Mouse (Mus musculus) midbrain, embryonic 11.5 days (tissue): ENCODE measurements around the gene Amd1. TPM values are rescaled to one million over a fixed set of nuclear protein-coding genes. Genes with fewer than 3 reads are reported as not detected.

Experiments
- ATAC-seq: fragments of 200-750 bp; cut with Nextera tagmentation; 2 replicates; pipeline ENCODE4 v1.8.0; 2017; ENCODE audit warnings: moderate TSS enrichment, moderate library complexity; ENCODE audit not compliant: low FRiP score
- DNase-seq: peaks from one replicate; pipeline ENCODE4 v3.0.0; 2015; ENCODE audit warnings: low spot score; ENCODE audit errors: missing footprints
- H3K27ac ChIP-seq: fragments of 300-500 bp; sonication (generic); 2 replicates; pipeline ENCODE4 v1.5.1; 2014; ENCODE audit warnings: low read depth, low read length
- H3K27me3 ChIP-seq: fragments of 300-500 bp; sonication (generic); 2 replicates; pipeline ENCODE4 v1.6.1; 2014; ENCODE audit warnings: mild to moderate bottlenecking, low read length, moderate library complexity, mixed read lengths; ENCODE audit not compliant: control insufficient read depth, insufficient read depth
- H3K36me3 ChIP-seq: fragments of 300-500 bp; sonication (generic); 2 replicates; pipeline ENCODE4 v1.6.1; 2014; ENCODE audit warnings: mild to moderate bottlenecking, low read length, moderate library complexity, mixed read lengths; ENCODE audit not compliant: control insufficient read depth, insufficient read depth
- H3K4me1 ChIP-seq: fragments of 300-500 bp; sonication (generic); 2 replicates; pipeline ENCODE4 v1.6.1; 2014; ENCODE audit warnings: low read length; ENCODE audit not compliant: control insufficient read depth, insufficient read depth
- H3K4me2 ChIP-seq: fragments of 300-500 bp; sonication (generic); 2 replicates; pipeline ENCODE4 v1.6.1; 2014; ENCODE audit warnings: mild to moderate bottlenecking, moderate library complexity
- H3K4me3 ChIP-seq: fragments of 300-500 bp; sonication (generic); 2 replicates; pipeline ENCODE4 v1.5.1; 2014; ENCODE audit warnings: low read depth, low read length
- H3K9ac ChIP-seq: fragments of 300-500 bp; sonication (generic); 2 replicates; pipeline ENCODE4 v1.6.1; 2014; ENCODE audit warnings: low read length
- H3K9me3 ChIP-seq: fragments of 300-500 bp; sonication (generic); 2 replicates; pipeline ENCODE4 v1.6.1; 2016; ENCODE audit warnings: low read length; ENCODE audit not compliant: control insufficient read depth
- WGBS: fragments of 180-500 bp; shearing (Covaris S2); extraction: QIAGEN DNeasy Blood & Tissue Kit; methylation state at CpG from one replicate; pipeline ENCODE4 v1.1.7; 2014; 5-methylcytosine and 5-hydroxymethylcytosine counted together
- polyA plus RNA-seq: library from polyadenylated mRNA; unstranded; fragments of >200 nt; fragmentation: Nextera tagmentation; extraction: Ambion mirVana; gene quantifications from 2 replicates; pipeline ENCODE4 v1.2.1, GENCODE M21; 2014

Gene Amd1
- polyA plus RNA-seq, 1 experiment from 2014 or later = 104 TPM

- Histone ChIP-seq H3K27me3 (no peaks in the 10 kb centered on the region), H3K4me2 (no peak overlapping the region), H3K4me1 (no peaks in the 10 kb centered on the region), H3K9me3 (no peaks in the 10 kb centered on the region), H3K4me3 (no peak overlapping the region), H3K9ac (no peak overlapping the region), H3K36me3 (no peaks in the 10 kb centered on the region), H3K27ac (no peak overlapping the region)
- no peak for ATAC-seq
- WGBS = 88% methylated on average over 6 of the region's 6 CpGs
- no peak for DNase-seq
Observed at GRCm38 (mm10) chr10:40262200-40262599, 39.8 kb downstream of the Amd1 start.

GRCm38 (mm10) chr10:40260305-40260704 lies 41.7 kb downstream of the Amd1 start:
- Histone ChIP-seq H3K27ac (no peak overlapping the region), H3K4me3 (no peak overlapping the region), H3K4me2 (no peak overlapping the region), H3K4me1 (peaks cover 4% of the 10 kb centered on the region), H3K27me3 (no peaks in the 10 kb centered on the region), H3K36me3 (no peaks in the 10 kb centered on the region), H3K9me3 (no peaks in the 10 kb centered on the region), H3K9ac (no peak overlapping the region)
- no peak for DNase-seq
- ATAC-seq = no peak
- WGBS = 53% methylated on average over 5 of the region's 5 CpGs

- no peak overlapping the region for H3K27ac ChIP-seq
- DNase-seq = no peak
- WGBS = 18% methylated on average over 8 of the region's 8 CpGs
Observed at GRCm38 (mm10) chr10:40259542-40259941, 42.4 kb downstream of the Amd1 start.

GRCm38 (mm10) chr10:40258976-40259375 lies 43.0 kb downstream of the Amd1 start:
- Histone ChIP-seq H3K27me3 (no peaks in the 10 kb centered on the region), H3K4me1 (peaks cover 4% of the 10 kb centered on the region), H3K27ac (peak overlapping the region; percentile 90), H3K4me2 (peak overlapping the region; percentile 76), H3K36me3 (0 out of 2 replicates have a peak, but pooled peaks cover 2% of the 10 kb centered on the region), H3K9ac (no peak overlapping the region), H3K9me3 (no peaks in the 10 kb centered on the region), H3K4me3 (0 out of 2 replicates have a peak overlapping the region, but pooled peaks have one; percentile 63)
- no peak for ATAC-seq
- DNase-seq = peak; percentile 88
- WGBS = 4% methylated on average over 5 of the region's 5 CpGs

More at GRCm38 (mm10) chr10:40259542-40259941, 42.4 kb downstream of the Amd1 start:
- no peak overlapping the region for H3K9ac ChIP-seq
- no peaks in the 10 kb centered on the region for H3K9me3 ChIP-seq
- H3K4me2 ChIP-seq = no peak overlapping the region
- H3K4me1 ChIP-seq = peaks cover 4% of the 10 kb centered on the region
- no peaks in the 10 kb centered on the region for H3K27me3 ChIP-seq
- H3K4me3 ChIP-seq = no peak overlapping the region
- ATAC-seq = no peak
- H3K36me3 ChIP-seq = no peaks in the 10 kb centered on the region

- no peaks in the 10 kb centered on the region for H3K9me3 ChIP-seq
- peak overlapping the region; percentile 90; the same call in 1 of the 2 replicates for H3K9ac ChIP-seq
- peak overlapping the region; percentile 90 for H3K27ac ChIP-seq
- H3K4me1 ChIP-seq = peaks cover 4% of the 10 kb centered on the region
- DNase-seq (peak; percentile 97), ATAC-seq (peak; percentile 79)
- H3K36me3 ChIP-seq = peaks cover 5% of the 10 kb centered on the region; the same call in 1 of the 2 replicates
- H3K4me2 ChIP-seq = peak overlapping the region; percentile 76
- H3K4me3 ChIP-seq = peak overlapping the region; percentile 63; the same call in 1 of the 2 replicates
- no peaks in the 10 kb centered on the region for H3K27me3 ChIP-seq
- whole genome bisulfite sequencing = under 1% methylated on average over 12 of the region's 12 CpGs
Observed at GRCm38 (mm10) chr10:40258401-40258966, 43.5 kb downstream of the Amd1 start.

- peak; percentile 77 for ATAC-seq
- H3K9ac ChIP-seq = peak within 1 kb of the TSS; percentile 90
- H3K4me3 ChIP-seq = peak within 1 kb of the TSS; percentile 63
- under 1% methylated on average over 43 of the region's 43 CpGs for WGBS
- peaks cover 4% of the 10 kb centered on the region for H3K4me1 ChIP-seq
- peaks cover 9% of the 10 kb centered on the region; the same call in 1 of the 2 replicates for H3K36me3 ChIP-seq
- DNase-seq = peak; percentile 99
- H3K4me2 ChIP-seq = peak within 1 kb of the TSS; percentile 76
- H3K27me3 ChIP-seq = no peaks in the 10 kb centered on the region
- H3K27ac ChIP-seq = peak within 1 kb of the TSS; percentile 90
- H3K9me3 ChIP-seq = no peaks in the 10 kb centered on the region
Observed at GRCm38 (mm10) chr10:40257414-40258255, 44.4 kb downstream of the Amd1 start, which contains the start of gene Gtf3c6. Gtf3c6 (minus strand) TSS chr10:40258108.

GRCm38 (mm10) chr10:40256716-40257115 lies 45.3 kb downstream of the Amd1 start:
- DNase-seq = peak; percentile 96
- H3K27ac ChIP-seq = peak overlapping the region; percentile 90
- H3K4me1 ChIP-seq = peaks cover 4% of the 10 kb centered on the region
- peak overlapping the region; percentile 90 for H3K9ac ChIP-seq
- WGBS = 9% methylated on average over 5 of the region's 5 CpGs
- no peaks in the 10 kb centered on the region for H3K9me3 ChIP-seq
- H3K4me2 ChIP-seq = peak overlapping the region; percentile 76
- H3K27me3 ChIP-seq = no peaks in the 10 kb centered on the region
- ATAC-seq = peak; percentile 76
- H3K36me3 ChIP-seq = peaks cover 9% of the 10 kb centered on the region; the same call in 1 of the 2 replicates
- peak overlapping the region; percentile 63 for H3K4me3 ChIP-seq

- WGBS = 92% methylated on average over 6 of the region's 6 CpGs
- H3K9ac ChIP-seq = no peak overlapping the region
- H3K4me3 ChIP-seq = no peak overlapping the region
- H3K9me3 ChIP-seq = no peaks in the 10 kb centered on the region
- no peak for ATAC-seq
- H3K4me2 ChIP-seq = no peak overlapping the region
- no peaks in the 10 kb centered on the region for H3K27me3 ChIP-seq
- DNase-seq = no peak
- H3K36me3 ChIP-seq = peaks cover 13% of the 10 kb centered on the region; the same call in 1 of the 2 replicates
- H3K27ac ChIP-seq = no peak overlapping the region
- no peaks in the 10 kb centered on the region for H3K4me1 ChIP-seq
Observed at GRCm38 (mm10) chr10:40250969-40251368, 51.0 kb downstream of the Amd1 start.

GRCm38 (mm10) chr10:40249625-40250024 lies 52.4 kb downstream of the Amd1 start:
- Histone ChIP-seq H3K27me3 (no peaks in the 10 kb centered on the region), H3K9me3 (no peaks in the 10 kb centered on the region), H3K36me3 (peaks cover 13% of the 10 kb centered on the region; the same call in 1 of the 2 replicates), H3K4me1 (peaks cover 3% of the 10 kb centered on the region; the same call in 1 of the 2 replicates), H3K4me2 (no peak overlapping the region), H3K27ac (no peak overlapping the region), H3K9ac (no peak overlapping the region), H3K4me3 (no peak overlapping the region)
- no peak for DNase-seq
- ATAC-seq = no peak
- 92% methylated on average over 9 of the region's 9 CpGs for WGBS
